ENCODE assay signal across 13 mouse cellular contexts in genomic region chr1:78761061-78761515, GRCm38 (mm10). TPM values are rescaled to one million over a fixed set of nuclear protein-coding genes. Genes with fewer than 3 reads are reported as not detected.
DNase-seq lines count a peak whose midpoint lies in the region; ATAC-seq and TF ChIP-seq lines count a peak whose summit lies in the region.
"Had no signal": no experiment of that assay in that cellular context is flagged by ENCODE, and none has a peak within 500 bp of the region (broad histone marks: within the 10 kb centered on the region; RNA-seq: fewer than 3 reads in every experiment).

No protein-coding gene starts in this region.

- no peaks in the 10 kb centered on the region for H3K4me1 ChIP-seq in heart, embryonic 12.5 days (replicated peaks)
- no peaks in the 10 kb centered on the region for H3K4me1 ChIP-seq in stomach, postnatal 0 days (replicated peaks; ENCODE audit: control insufficient read depth, insufficient read depth)

- no peaks in the 10 kb centered on the region for H3K36me3 ChIP-seq in heart, embryonic 12.5 days
- H3K36me3 ChIP-seq in stomach, postnatal 0 days (ENCODE audit: control insufficient read depth, insufficient read depth, low read length) = no peaks in the 10 kb centered on the region

- TF ChIP-seq CTCF in stomach, postnatal 0 days (IDR thresholded peaks at IDR 0.05; ENCODE audit: low read depth) = no peak

- no peaks in the 10 kb centered on the region for H3K9me3 ChIP-seq in heart, embryonic 12.5 days (replicated peaks)
- no peaks in the 10 kb centered on the region for H3K9me3 ChIP-seq in stomach, postnatal 0 days (ENCODE audit: control insufficient read depth, low read length)

- peak; percentile 16 to 19 for DNase-seq in heart, postnatal 10 days
- peak; percentile 12 for DNase-seq in retina, postnatal 1 day
- DNase-seq in retina, embryonic 14.5 days (ENCODE audit: low spot score) = no peak
- peak; percentile 23 for DNase-seq in mesoderm, embryonic 11.5 days (ENCODE audit: low read depth, low spot score)
- no peak for DNase-seq in adipocyte (ENCODE audit: low spot score)
- no peak for DNase-seq in stomach, postnatal 0 days (ENCODE audit: low spot score)
- DNase-seq in urinary bladder, adult 18-20 months (ENCODE audit: low spot score in 2 of 2) = no peak
- DNase-seq: heart, adult 11 months; kidney, adult 18-20 months; kidney, postnatal 4 days; lung, postnatal 10 days; thymus, postnatal 4 days had no signal

- H3K27ac ChIP-seq in heart, embryonic 12.5 days (ENCODE audit: poor library complexity, severe bottlenecking) = no peak overlapping the region
- no peak overlapping the region for H3K27ac ChIP-seq in stomach, postnatal 0 days (replicated peaks)

- ATAC-seq in heart, embryonic 12.5 days (ENCODE audit: insufficient number of reproducible peaks, low FRiP score) = no peak
- ATAC-seq in stomach, postnatal 0 days (ENCODE audit: low FRiP score, low TSS enrichment) = no peak

- H3K9ac ChIP-seq in heart, embryonic 12.5 days = no peak overlapping the region
- H3K9ac ChIP-seq in stomach, postnatal 0 days (ENCODE audit: low read length) = no peak overlapping the region

- no peaks in the 10 kb centered on the region for H3K27me3 ChIP-seq in heart, embryonic 12.5 days (replicated peaks)
- no peaks in the 10 kb centered on the region for H3K27me3 ChIP-seq in stomach, postnatal 0 days (ENCODE audit: control insufficient read depth, insufficient read depth, low read length)

- intact Hi-C loops in heart, postnatal 10 days (cut with DNase I) = no loop called here

- H3K4me3 ChIP-seq in heart, embryonic 12.5 days = no peak overlapping the region
- no peak overlapping the region for H3K4me3 ChIP-seq in stomach, postnatal 0 days (ENCODE audit: low read depth, low read length)

- TF ChIP-seq EP300 in stomach, postnatal 0 days (optimal IDR thresholded peaks at IDR 0.05) = no peak

- no peak overlapping the region for H3K4me2 ChIP-seq in heart, embryonic 12.5 days
- H3K4me2 ChIP-seq in stomach, postnatal 0 days (replicated peaks; ENCODE audit: low read depth) = no peak overlapping the region

- 73% methylated on average over 3 of the region's 3 CpGs for WGBS in heart, embryonic 12.5 days
- 53% methylated on average over 3 of the region's 3 CpGs for WGBS in stomach, postnatal 0 days

RNA-seq across cellular contexts. Expression of gene Kcne4, which starts 55.5 kb away (rescaled TPM):
- 1 to 10 TPM; 3.1 to 4.4 TPM for total RNA-seq in heart, postnatal 10 days (2021)
- 1.4 and 1.5 TPM in 2 replicates for polyA plus RNA-seq in heart, embryonic 12.5 days (2016; fragmentation: Nextera tagmentation; extraction: Ambion mirVana)
- 13.8 and 15.0 TPM in 2 replicates for polyA plus RNA-seq in stomach, postnatal 0 days (2015; fragmentation: Nextera tagmentation; extraction: Ambion mirVana)

Comparison
In these comparisons a context has a peak if more than half of its experiments do, and no peak if none do; other contexts are left out.
1. DNase-seq: peak in heart, postnatal 10 days (2 of 2), retina, postnatal 1 day (single experiment) and mesoderm, embryonic 11.5 days (single experiment); none in retina, embryonic 14.5 days (single experiment), adipocyte (single experiment), stomach, postnatal 0 days (single experiment) and urinary bladder, adult 18-20 months (0 of 2).